Mouse (Mus musculus) cerebellum, adult 2 months (tissue): Measurements from ENCODE around the gene Zfp988.
"Not testable (repeated sequence)": the region's sequence is repeated elsewhere in the genome, so short reads cannot be mapped to it uniquely, and the experiment has no call there.

ENCODE experiments used
- CTCF ChIP-seq: fragments of 200-500 bp; IDR thresholded peaks from 2 replicates; pipeline ENCODE4 v1.5.1; 2011; ENCODE audit warnings: low read depth, mild to moderate bottlenecking, control low read depth, low read length, moderate library complexity, borderline replicate concordance; ENCODE audit not compliant: insufficient read depth
- POLR2A ChIP-seq: fragments of 200-500 bp; IDR thresholded peaks from 2 replicates; pipeline ENCODE4 v1.6.1; 2011; ENCODE audit warnings: low read length, control low read depth, borderline replicate concordance; ENCODE audit not compliant: insufficient read depth

- TF ChIP-seq CTCF, POLR2A: not testable (repeated sequence)
Measured at GRCm38 (mm10) chr4:147340876-147341275, 35.4 kb downstream of the Zfp988 start.
